Mouse (Mus musculus) spleen, adult 2 months (tissue): ENCODE measurements around the gene Fzd10.

Experiments used
- CTCF ChIP-seq: fragments of 200-500 bp; IDR thresholded peaks from 2 replicates; pipeline ENCODE4 v1.5.1; 2011; ENCODE audit warnings: mild to moderate bottlenecking, inconsistent platforms; ENCODE audit not compliant: insufficient read depth, insufficient read length, insufficient replicate concordance; ENCODE audit errors: extremely low read depth
- POLR2A ChIP-seq: fragments of 200-500 bp; IDR thresholded peaks from 2 replicates; pipeline ENCODE4 v1.6.1; 2011; ENCODE audit warnings: low read depth, low read length, inconsistent platforms

DNA sequence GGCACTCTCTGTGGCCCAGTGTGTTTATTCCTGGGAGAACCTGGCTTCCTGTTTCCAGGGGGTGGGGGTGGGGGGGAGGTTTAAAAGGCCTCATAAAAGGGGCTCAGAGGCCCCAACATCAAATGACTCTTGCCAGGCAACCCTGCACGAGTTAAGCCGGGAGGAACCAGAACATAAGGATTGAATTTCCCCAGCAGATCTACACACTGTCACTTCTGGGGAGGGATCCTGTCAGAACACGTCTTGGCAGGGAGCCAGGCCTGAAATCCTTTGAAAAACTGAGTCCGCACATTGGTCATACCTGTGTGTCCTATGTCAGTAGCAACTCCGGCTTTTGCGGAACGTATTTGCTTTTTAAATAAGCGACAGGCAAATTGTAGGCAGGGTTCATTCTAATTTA is 19.3 kb downstream of the Fzd10 start:
- no peak for TF ChIP-seq CTCF
- TF ChIP-seq POLR2A = no peak
